Mouse (Mus musculus): Measurements from ENCODE around the gene Mafk.

Gene Mafk

DNA sequence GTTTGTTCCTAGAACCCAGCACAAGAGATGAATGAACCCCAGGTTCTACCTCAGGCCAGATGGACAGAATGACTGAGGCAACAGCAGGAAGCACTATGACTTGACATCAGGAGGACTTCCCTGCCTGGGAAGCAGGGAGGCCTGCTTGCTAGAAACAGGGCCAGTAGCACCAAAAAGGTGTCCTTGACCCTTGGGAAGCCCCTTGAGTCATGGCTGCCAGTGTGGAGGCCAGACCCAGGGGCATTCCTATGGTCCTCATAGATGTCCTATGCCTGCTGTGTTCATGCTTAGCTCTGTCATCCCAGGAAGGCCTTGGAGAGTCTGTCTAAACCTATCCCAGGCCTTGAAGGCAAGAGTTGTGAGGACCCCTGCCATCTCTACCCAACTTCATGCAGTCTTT lies 25.1 kb downstream of the Mafk start:
- DNase-seq (ENCODE audit: extremely low read depth, low read depth, low spot score), result no peak

DNA sequence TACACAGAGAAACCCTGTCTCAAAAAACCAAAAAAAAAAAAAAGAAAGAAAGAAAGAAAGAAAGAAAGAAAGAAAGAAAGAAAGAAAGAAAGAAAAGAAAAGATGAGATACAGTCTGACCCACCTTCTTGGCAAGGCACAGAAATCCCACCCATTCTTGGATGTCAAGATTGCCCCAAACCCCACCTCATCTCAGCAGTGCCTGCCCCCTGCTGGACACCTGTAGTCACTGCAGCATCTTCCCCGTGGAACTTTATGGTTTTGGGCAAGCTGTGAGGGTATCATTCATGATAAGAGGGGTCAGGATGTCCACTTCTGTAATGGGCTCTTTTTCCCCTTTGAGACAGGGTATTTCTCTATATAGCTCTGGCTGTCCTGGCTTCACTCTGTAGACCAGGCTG lies 26.0 kb downstream of the Mafk start:
- no peak for DNase-seq (ENCODE audit: extremely low read depth, low read depth, low spot score)

DNA sequence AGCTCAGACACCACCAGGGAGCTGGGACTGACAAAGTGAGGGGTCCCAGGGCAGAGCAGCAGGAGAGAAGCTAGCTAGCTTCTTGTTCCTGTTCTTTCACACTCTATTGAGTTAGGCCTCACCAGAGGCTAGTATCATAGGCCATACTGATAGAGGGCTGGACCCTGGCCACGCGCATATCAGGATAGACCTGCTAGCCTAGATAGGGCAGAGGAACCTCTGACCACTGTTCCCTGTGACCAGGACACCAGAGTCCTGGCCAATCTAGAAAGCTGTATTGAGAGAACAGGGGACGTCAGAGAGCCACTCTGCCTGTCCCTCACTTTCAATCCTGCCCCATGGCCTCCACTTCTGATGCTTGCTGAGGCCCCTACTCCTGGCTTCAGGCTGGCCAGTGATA lies 26.7 kb downstream of the Mafk start:
- no peak for DNase-seq (ENCODE audit: extremely low read depth, low read depth, low spot score)

DNA sequence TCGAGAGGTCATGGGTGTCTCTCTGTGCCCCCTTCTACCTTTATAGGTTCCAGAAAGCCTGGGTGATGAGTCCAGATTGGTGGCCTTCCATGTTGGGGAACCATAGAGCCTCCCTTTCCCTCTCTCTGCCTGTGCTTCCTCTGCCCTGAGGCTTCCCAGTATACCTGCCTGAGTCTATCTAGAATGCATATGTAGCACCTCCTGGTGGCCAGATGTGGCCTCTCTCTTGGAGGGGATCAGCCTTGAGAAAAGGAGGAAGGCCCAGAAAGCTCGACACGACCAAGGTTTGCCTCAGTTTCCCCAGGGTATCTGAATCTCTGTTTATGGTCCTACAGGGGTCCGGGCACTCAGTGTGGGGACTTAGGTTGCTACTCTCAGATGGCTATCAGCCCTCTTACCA lies 27.5 kb downstream of the Mafk start:
- no peak for DNase-seq (ENCODE audit: extremely low read depth, low read depth, low spot score)

DNA sequence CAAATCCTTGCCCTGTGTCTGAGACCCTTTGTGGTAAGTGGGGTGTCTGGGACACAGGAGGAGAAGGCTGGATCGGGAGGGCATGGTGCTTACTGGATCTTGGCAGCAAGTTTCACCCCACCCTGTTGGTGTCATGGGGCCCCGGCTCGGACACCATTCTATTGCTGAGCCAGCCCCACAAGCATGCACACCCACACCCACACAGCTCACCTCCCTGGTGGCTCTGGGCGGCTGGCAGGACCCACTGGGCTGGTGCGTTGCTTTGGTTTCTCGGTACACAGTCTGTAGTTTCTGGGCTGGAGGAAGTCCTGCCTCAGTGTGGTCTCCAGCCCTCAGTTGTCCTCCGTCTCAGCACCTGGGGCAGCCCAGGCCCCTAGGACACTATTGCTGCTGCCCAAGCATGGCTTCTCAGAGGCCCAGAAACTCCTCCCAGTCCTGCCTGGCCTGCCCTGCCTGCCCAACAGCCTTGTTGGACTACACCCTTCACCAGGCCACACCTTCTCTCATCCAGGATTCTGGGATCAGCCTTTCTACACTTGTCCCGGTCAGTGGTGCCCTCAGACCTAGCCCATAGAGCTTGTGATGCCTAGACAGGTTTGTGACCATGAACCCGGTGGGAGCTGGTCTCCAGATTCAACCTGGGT lies 28.3 kb downstream of the Mafk start, which contains the start of gene Tmem184a:
Gene Tmem184a (minus strand): TSS at position 380 of the 644 bp plus-strand sequence.
- no peak for DNase-seq (ENCODE audit: extremely low read depth, low read depth, low spot score)

DNA sequence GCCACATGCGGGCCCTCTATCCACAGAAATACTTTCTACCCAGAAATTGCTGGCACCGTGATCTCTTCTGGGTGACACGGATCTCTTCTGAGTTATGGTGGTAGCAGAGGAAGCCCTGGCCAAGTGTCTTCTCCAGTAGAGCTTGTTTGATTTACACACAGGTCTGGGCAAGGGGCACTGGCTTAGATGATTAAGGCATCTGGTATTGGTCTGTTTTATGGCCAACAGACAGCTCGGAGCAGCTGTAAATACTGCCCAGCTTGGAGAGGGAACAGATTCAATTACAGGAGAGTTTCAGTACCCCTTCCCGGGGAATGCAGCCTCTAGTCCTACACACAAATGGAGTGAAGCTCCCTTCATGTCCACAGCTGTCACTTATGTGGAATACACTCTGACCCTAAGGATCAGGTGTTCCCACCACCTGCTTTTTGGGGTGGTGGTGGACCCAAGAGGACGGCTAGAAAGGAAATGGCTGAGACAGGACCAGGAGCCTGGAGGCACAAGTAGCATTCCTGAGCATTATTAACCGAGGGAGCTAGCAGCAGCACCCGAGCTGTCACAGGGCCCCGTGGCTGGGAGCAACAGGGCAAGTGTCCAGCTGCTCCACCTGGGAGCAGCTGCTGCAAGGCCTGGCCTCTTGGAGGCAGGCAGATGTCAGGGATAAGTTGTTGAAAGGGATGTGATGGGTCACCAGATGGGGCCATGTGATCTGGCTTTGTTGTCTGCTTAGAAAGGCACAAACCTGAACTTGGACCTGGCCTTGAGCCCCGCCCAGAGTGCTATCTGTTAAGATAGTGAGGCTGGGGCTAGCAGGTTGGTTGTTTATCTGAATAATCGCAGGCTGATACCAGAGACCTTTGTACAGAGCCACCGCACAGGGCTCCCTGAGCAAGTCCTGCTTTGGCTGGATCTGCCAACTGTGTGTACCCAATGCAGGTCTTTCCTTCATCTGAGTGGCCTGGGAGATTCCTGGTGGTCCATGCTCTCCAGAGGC lies 30.4 kb downstream of the Mafk start:
- DNase-seq (ENCODE audit: extremely low read depth, low read depth, low spot score), result no peak

DNA sequence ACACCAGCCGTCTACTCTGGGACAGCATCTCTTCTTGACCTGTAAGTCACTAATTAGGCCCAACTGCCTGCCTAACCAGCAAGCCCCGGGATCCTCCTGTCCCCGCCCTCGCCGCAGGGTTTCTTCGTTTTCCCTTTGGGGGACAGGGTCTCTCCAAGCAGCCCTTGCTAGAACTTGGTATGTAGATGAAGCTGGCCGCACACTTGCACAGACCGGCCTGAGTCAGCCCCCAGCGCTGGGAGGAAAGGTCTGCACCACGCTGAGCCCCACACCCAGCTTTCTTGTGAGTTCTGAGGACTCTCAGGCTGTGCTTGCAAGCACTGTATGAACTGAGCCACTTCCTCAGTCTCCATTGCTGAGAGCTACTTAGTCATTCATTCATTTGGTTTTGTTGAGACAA lies 33.2 kb downstream of the Mafk start:
- DNase-seq (ENCODE audit: extremely low read depth, low read depth, low spot score), result no peak

DNA sequence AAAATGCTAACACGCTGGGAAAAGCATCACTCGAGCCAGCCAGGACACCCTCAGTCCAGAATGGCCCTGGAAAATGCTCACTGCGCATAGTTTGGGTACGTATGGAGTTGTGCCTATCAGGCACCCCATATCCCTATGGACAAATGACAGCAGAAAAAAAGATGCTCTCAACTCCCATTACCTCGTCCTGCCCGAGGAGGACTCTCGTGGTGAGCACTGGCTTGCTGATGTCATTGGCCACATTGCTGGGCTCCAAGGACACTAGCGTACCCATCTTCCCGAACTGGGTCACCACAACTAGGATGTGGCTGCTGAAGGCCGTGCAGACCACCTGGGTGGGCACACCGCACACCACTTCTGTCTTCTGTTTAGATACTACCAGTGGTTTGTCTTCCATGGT lies 34.6 kb downstream of the Mafk start:
- DNase-seq (ENCODE audit: extremely low read depth, low read depth, low spot score), result no peak

DNA sequence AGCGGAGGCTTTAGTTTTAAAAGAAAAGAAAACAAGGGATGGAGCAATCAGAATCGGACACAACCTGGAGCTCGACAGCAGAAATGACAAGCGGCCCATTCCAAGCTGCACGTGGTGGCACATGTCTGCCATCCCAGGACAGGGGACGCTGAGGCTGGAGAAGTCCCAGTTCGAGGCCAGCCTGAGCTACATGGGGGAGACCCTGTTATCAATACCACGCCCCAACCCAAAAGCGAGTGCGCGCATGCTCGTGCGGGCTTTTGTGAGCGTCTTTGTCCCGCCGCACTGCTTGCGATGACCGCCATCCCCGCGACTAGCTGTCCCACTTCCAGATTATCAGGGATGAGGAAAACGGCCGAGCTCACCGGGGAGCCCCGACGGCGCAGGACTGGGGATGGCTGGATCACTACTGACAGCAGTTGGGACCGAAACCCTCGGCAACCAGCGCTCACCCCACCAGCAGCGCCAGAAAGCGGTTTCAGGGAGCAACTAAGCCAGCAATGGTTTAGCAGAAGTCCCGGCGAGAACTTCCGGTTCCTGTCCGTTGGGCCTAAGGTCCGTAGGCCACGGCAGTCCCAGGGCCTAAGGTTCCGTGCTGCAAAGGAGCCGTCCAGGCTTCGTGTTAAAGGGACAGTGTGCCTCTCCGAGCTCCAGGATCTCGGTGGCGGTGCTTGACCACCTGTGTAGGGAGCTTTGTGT lies 35.2 kb downstream of the Mafk start, which contains the start of the genes Gm26938 and Psmg3:
Gene Gm26938 (minus strand): TSS at position 51 of the 699 bp plus-strand sequence.
Gene Psmg3 (minus strand): TSS at position 529 of the 699 bp plus-strand sequence.
- DNase-seq (ENCODE audit: extremely low read depth, low read depth, low spot score), result no peak

DNA sequence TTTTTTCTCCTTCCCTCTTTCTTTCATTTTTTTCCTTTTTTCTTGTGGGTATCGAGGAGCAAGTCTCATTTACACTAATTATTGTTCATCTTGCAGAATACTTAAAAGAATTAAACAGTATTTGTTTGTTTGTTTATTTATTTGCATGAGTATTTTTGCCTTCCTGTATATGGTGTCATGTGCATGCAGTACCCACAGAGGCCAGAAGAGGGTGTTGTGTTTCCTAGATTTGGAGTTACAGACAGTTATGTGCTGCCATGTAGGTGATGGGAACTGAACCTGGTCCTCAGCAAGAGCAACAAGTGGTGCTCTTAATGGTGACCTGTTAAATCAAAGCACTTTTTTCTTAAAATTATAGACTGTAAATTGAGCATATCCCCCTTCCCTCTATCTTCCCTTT lies 36.3 kb downstream of the Mafk start:
- no peak for DNase-seq (ENCODE audit: extremely low read depth, low read depth, low spot score)

DNA sequence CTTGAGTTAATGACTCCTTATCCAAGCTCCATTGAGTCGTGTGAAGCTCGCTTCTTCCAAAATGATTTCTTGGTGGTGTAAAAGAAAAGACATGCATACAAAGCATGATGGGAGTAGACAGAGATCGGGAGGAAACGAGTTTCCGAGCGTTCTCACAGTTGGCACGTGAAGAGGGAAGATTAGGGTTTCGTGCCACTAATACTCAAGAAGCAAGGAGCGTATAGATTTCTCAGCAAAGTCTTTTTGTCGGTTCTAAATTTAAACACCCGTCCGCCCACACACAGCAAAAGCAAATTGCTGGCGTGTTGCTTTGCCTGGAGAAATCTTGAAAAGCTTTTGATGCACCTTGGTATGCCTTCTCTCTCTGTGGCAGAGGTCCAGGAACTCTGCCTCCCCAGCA lies 38.1 kb downstream of the Mafk start:
- no peak for DNase-seq (ENCODE audit: extremely low read depth, low read depth, low spot score)

DNA sequence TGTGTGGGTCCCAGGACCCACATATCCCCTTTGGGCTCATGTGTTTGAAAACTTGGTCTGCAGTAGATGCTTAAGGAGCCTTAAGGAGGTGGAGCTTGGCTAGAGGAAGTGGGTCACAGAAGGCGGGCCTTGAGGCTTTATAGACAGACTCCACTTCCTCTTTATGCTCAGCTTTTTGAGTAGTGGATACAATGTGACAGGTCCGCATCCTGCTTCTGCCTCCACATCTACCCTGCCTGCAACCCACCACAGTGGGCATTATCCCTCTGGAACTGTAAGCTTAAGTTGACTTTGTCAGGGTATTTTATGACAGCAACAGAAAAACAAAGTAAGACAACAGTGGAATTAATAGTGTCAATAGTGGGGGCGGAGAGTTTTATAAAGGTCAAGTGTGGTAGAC lies 39.4 kb downstream of the Mafk start:
- no peak for DNase-seq (ENCODE audit: extremely low read depth, low read depth, low spot score)

DNA sequence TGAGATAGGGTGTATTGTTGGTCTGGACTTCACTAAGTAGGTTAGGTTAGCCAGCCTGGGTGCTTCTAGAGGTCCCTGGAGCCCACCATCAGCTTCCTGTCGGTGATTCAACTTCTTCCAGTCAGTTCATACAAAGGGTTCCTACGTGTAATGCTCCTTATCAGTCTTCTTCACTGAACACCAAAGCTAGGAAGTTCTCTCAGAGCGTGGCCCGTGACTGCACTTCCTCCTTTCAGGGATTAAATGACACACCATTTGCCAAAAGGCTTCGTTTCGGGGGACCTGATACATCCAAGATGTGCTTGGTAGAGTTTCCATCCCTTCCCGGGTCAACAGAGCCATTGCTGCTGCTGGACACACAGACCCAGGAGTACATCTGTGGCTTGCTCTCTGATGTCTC lies 40.8 kb downstream of the Mafk start:
- no peak for DNase-seq (ENCODE audit: extremely low read depth, low read depth, low spot score)

DNA sequence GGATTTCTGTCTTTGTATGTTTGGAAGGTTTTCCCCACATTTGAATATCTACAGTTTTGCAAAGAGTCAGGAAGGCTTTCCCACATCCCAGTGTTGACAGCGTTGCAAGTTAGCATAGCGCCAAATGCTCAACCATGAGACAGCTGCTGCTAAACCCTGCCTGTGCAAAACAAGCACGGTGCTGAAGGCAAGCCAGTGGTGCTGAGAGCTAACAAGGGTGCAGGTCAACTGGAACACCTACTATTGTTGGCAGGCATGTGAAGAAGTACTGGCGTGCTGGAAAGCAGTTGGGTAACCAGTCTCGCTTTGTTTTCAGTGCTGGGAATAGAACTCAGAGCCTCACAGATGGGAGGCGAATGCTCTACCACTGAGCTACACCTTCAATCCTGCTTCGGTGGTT lies 44.4 kb downstream of the Mafk start:
- DNase-seq (ENCODE audit: extremely low read depth, low read depth, low spot score), result no peak

DNA sequence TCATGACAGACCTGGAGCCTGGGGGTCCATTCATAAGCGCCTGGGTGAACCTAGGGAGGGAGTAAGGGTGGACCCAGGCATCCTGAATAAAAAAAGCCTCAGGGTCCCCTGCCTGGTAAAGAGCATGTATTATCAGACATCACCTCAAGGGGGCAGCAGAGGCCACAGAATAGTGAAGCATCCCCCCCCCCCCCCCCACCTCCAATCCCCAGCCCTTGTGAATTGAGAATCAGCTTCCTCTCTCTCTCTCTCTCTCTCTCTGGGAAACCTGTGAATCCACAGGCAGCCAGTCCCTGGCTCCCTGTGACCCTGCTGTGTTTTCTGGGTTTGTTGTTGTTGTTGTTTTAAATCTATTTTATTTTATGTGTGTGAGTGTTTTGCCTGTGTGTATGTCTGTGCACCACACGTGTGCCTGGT lies 47.2 kb downstream of the Mafk start:
- no peak for DNase-seq (ENCODE audit: extremely low read depth, low read depth, low spot score)

DNA sequence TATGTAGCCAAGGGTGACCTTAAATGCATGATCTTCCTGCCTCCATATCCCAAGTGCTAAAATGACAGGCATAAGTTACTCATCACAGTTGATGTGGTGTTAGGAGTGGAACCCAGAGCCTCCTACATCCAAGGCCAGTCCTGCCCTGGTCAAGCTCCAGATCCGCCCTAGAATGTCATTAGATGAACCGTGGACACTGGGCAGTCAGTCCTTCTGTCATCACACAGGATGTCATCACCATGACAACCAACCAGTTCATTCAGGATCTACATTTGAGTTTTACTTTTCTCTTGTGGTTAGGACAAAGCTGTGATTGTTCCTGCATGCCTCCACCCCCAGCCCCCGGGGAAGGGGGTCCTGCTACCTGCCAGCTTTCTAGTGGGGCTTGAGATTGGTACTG lies 47.8 kb downstream of the Mafk start:
- no peak for DNase-seq (ENCODE audit: extremely low read depth, low read depth, low spot score)

DNA sequence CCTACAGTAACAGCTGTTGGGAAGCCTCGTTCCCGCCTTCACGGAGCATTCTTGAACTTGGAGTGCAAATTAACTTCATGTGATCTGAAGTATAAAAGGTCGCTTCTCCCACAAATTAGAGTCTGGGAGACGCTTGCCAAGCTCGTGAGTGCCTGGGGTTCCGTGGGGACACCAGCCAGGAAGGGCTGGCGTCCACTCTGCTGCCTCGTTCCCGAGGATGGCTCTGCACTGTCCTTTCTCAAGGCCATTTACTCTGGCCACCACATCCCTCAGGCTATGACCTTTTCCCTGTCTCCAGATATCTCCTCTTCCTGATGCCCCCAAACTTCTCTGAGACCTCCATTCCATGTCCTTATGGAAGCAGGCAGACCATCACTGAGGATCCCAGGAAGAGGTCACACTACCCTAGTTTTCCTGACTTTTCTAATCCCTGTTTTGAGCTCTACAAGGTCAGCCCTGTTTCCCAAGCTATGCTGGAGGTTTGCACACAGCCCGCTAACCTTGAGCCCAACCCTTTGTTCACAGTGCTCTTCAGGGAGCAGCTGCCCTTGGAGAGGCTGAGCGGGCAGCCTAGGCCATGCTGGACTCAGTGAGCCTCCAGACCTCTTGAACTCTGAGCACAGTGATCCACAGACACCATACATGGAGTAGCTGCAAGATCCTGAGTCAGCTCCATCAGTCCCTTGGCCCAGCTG lies 58.5 kb downstream of the Mafk start:
- no peak for DNase-seq (ENCODE audit: extremely low read depth, low read depth, low spot score)
